Mouse (Mus musculus): ENCODE results near the gene Gm21677.
"Not testable (repeated sequence)": the region's sequence is repeated elsewhere in the genome, so short reads cannot be mapped to it uniquely, and the experiment has no call there.

Gm21677 gene

GRCm38 (mm10) chrY:3306349-3306748 lies at the start of gene Gm21677:
TSS of gene Gm21677 (minus strand) at chrY:3306449.
- not testable (repeated sequence) for DNase-seq (ENCODE audit: low read depth, low spot score)

GRCm38 (mm10) chrY:3345229-3345628 lies 39.0 kb upstream of the Gm21677 start, which contains the start of gene Gm21693:
TSS of gene Gm21693 (minus strand) at chrY:3345329.
- DNase-seq (ENCODE audit: low read depth, low spot score): not testable (repeated sequence)

- DNase-seq (ENCODE audit: low read depth, low spot score): not testable (repeated sequence)
Observed at GRCm38 (mm10) chrY:3340661-3341060, 34.4 kb upstream of the Gm21677 start.

Data from forelimb bud, embryonic 11.5 days (tissue).